Mouse (Mus musculus): ENCODE data around the gene Gm45717. TPM values are rescaled to one million over a fixed set of nuclear protein-coding genes. Genes with fewer than 3 reads are reported as not detected.
"Not testable (repeated sequence)": the region's sequence is repeated elsewhere in the genome, so short reads cannot be mapped to it uniquely, and the experiment has no call there.

Gm45717 gene
- polyA plus RNA-seq, 1 experiment from 2014 or later: 0.31 TPM

DNA sequence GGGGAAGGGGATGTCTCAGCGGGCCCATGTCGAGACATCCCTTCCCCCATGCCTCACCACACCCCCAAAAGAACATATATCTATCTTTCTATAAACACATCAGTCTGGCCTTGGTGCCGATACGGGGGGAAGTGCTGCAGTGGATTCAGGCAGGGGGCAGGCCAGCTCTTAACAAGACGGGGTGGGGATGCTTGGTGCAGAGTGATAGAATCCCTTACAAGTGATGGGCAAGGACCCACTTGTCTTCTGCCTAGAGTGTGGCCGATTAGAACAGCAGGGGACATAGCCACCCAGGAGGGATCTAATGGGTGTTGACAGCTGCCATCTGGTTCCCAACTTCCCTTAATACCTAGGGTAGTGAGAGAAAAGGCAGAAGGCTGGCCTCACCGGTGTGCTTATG lies 15.2 kb upstream of the Gm45717 start:
- TF ChIP-seq CTCF (IDR thresholded peaks at IDR 0.05): no peak
- no peak for TF ChIP-seq EP300 (IDR thresholded peaks at IDR 0.05)
- Histone ChIP-seq H3K9me3 (ENCODE audit: low read length) (no peaks in the 10 kb centered on the region), H3K4me3 (ENCODE audit: low read depth, low read length) (no peak overlapping the region), H3K4me2 (replicated peaks; ENCODE audit: low read depth, low read length) (no peak overlapping the region), H3K36me3 (ENCODE audit: insufficient read depth, low read length) (no peaks in the 10 kb centered on the region), H3K27ac (ENCODE audit: low read length) (peak overlapping the region; percentile 84), H3K4me1 (ENCODE audit: insufficient read depth, low read depth, low read length) (peaks cover 5% of the 10 kb centered on the region; the same call in 1 of the 2 replicates), H3K27me3 (replicated peaks; ENCODE audit: insufficient read depth, low read length) (no peaks in the 10 kb centered on the region), H3K9ac (replicated peaks; ENCODE audit: low read depth) (no peak overlapping the region)
- ATAC-seq: no peak
- DNase-seq (ENCODE audit: low spot score): no peak
- WGBS: 36% methylated on average over 7 of the region's 7 CpGs

DNA sequence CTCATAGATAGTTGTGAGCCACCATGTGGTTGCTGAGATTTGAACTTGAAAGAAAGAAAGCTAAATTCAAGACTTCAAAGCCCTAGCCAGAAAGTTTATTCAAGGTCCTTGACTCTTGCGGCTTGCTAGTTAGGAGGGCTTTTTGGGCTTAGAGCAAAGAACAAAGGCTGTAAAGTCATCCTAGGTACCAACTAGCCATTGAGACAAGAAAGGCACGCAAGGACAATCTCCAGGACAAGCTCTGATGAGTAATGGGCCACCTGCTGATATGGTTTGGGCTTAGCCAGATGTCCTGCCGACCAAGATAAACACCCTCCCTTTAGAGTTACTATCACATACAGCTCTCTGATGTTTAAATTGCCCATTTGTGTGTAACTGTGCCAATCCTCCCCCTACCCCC lies 13.0 kb upstream of the Gm45717 start:
- ATAC-seq; H3K4me1 ChIP-seq (ENCODE audit: insufficient read depth, low read depth, low read length); DNase-seq (ENCODE audit: low spot score); H3K27ac ChIP-seq (ENCODE audit: low read length); H3K27me3 ChIP-seq (replicated peaks; ENCODE audit: insufficient read depth, low read length); H3K36me3 ChIP-seq (ENCODE audit: insufficient read depth, low read length); H3K9me3 ChIP-seq (ENCODE audit: low read length): not testable (repeated sequence)
- 36% methylated on average over 3 of the region's 3 CpGs for WGBS
- peak overlapping the region; percentile 43 for H3K4me2 ChIP-seq (replicated peaks; ENCODE audit: low read depth, low read length)
- H3K4me3 ChIP-seq (ENCODE audit: low read depth, low read length): peak overlapping the region; percentile 26
- H3K9ac ChIP-seq (replicated peaks; ENCODE audit: low read depth): peak overlapping the region; percentile 29; the same call in 1 of the 2 replicates

GRCm38 (mm10) chr7:140967862-140968591 lies 12.3 kb upstream of the Gm45717 start:
- Histone ChIP-seq H3K4me1 (ENCODE audit: insufficient read depth, low read depth, low read length) (peaks cover 5% of the 10 kb centered on the region; the same call in 1 of the 2 replicates), H3K4me2 (replicated peaks; ENCODE audit: low read depth, low read length) (peak overlapping the region; percentile 43), H3K4me3 (ENCODE audit: low read depth, low read length) (peak overlapping the region; percentile 26), H3K27ac (ENCODE audit: low read length) (peak overlapping the region; percentile 67), H3K9me3 (ENCODE audit: low read length) (no peaks in the 10 kb centered on the region), H3K27me3 (replicated peaks; ENCODE audit: insufficient read depth, low read length) (no peaks in the 10 kb centered on the region), H3K9ac (replicated peaks; ENCODE audit: low read depth) (peak overlapping the region; percentile 8; the same call in 1 of the 2 replicates), H3K36me3 (ENCODE audit: insufficient read depth, low read length) (no peaks in the 10 kb centered on the region)
- TF ChIP-seq CTCF (IDR thresholded peaks at IDR 0.05): peak; percentile 37
- no peak for TF ChIP-seq EP300 (IDR thresholded peaks at IDR 0.05)
- DNase-seq (ENCODE audit: low spot score) (peak; percentile 87), ATAC-seq (peak; percentile 76)
- WGBS: 14% methylated on average over 14 of the region's 14 CpGs

- Histone ChIP-seq H3K4me1 (ENCODE audit: insufficient read depth, low read depth, low read length) (peaks cover 5% of the 10 kb centered on the region; the same call in 1 of the 2 replicates), H3K9ac (replicated peaks; ENCODE audit: low read depth) (no peak within 1 kb of the TSS), H3K9me3 (ENCODE audit: low read length) (no peaks in the 10 kb centered on the region), H3K4me3 (ENCODE audit: low read depth, low read length) (peak within 1 kb of the TSS; percentile 26), H3K4me2 (replicated peaks; ENCODE audit: low read depth, low read length) (peak within 1 kb of the TSS; percentile 43; the same call in 1 of the 2 replicates), H3K27ac (ENCODE audit: low read length) (0 out of 2 replicates have a peak within 1 kb of the TSS, but pooled peaks have one; percentile 22), H3K36me3 (ENCODE audit: insufficient read depth, low read length) (no peaks in the 10 kb centered on the region), H3K27me3 (replicated peaks; ENCODE audit: insufficient read depth, low read length) (no peaks in the 10 kb centered on the region)
- TF ChIP-seq CTCF (IDR thresholded peaks at IDR 0.05) (no peak), EP300 (IDR thresholded peaks at IDR 0.05) (no peak)
- DNase-seq (ENCODE audit: low spot score) (no peak), ATAC-seq (no peak)
- 88% methylated on average over 4 of the region's 4 CpGs for WGBS
These were observed 11.2 kb upstream of the Gm45717 start, which contains the start of gene Ifitm1 for GRCm38 (mm10) chr7:140966921-140967320. Ifitm1 (plus strand) TSS chr7:140967221.

- no peak overlapping the region for H3K4me2 ChIP-seq (replicated peaks; ENCODE audit: low read depth, low read length)
- no peak for DNase-seq (ENCODE audit: low spot score)
- no peaks in the 10 kb centered on the region for H3K9me3 ChIP-seq (ENCODE audit: low read length)
- no peak overlapping the region for H3K4me3 ChIP-seq (ENCODE audit: low read depth, low read length)
- no peaks in the 10 kb centered on the region for H3K4me1 ChIP-seq (ENCODE audit: insufficient read depth, low read depth, low read length)
- H3K27ac ChIP-seq (ENCODE audit: low read length): no peak overlapping the region
- no peaks in the 10 kb centered on the region for H3K36me3 ChIP-seq (ENCODE audit: insufficient read depth, low read length)
- H3K9ac ChIP-seq (replicated peaks; ENCODE audit: low read depth): no peak overlapping the region
- no peaks in the 10 kb centered on the region for H3K27me3 ChIP-seq (replicated peaks; ENCODE audit: insufficient read depth, low read length)
- WGBS: 82% methylated on average over 2 of the region's 2 CpGs
- ATAC-seq: no peak
- TF ChIP-seq EP300 (IDR thresholded peaks at IDR 0.05) (no peak), CTCF (IDR thresholded peaks at IDR 0.05) (no peak)
These were observed 7.0 kb upstream of the Gm45717 start for GRCm38 (mm10) chr7:140962733-140963132.

- ATAC-seq (no peak), DNase-seq (ENCODE audit: low spot score) (no peak)
- Histone ChIP-seq H3K9ac (replicated peaks; ENCODE audit: low read depth) (no peak overlapping the region), H3K4me3 (ENCODE audit: low read depth, low read length) (no peak overlapping the region), H3K9me3 (ENCODE audit: low read length) (no peaks in the 10 kb centered on the region), H3K27ac (ENCODE audit: low read length) (no peak overlapping the region), H3K4me1 (ENCODE audit: insufficient read depth, low read depth, low read length) (no peaks in the 10 kb centered on the region), H3K27me3 (replicated peaks; ENCODE audit: insufficient read depth, low read length) (no peaks in the 10 kb centered on the region), H3K36me3 (ENCODE audit: insufficient read depth, low read length) (no peaks in the 10 kb centered on the region), H3K4me2 (replicated peaks; ENCODE audit: low read depth, low read length) (no peak overlapping the region)
- 80% methylated on average over 2 of the region's 2 CpGs for WGBS
- no peak for TF ChIP-seq CTCF (IDR thresholded peaks at IDR 0.05)
- TF ChIP-seq EP300 (IDR thresholded peaks at IDR 0.05): no peak
These were observed 5.7 kb upstream of the Gm45717 start for GRCm38 (mm10) chr7:140961416-140961815.

All from lung, postnatal 0 days (tissue).